Mouse (Mus musculus) embryo, embryonic 9.5 days (tissue): ENCODE data around the gene Gabbr2.
A peak's percentile ranks its signal among the peaks of the same experiment; 100 is the strongest.

Experiments used
- DNase-seq: peaks from one replicate; pipeline ENCODE4 v3.0.0-alpha.2; 2017; ENCODE audit errors: extremely low spot score

Gabbr2 gene

DNA sequence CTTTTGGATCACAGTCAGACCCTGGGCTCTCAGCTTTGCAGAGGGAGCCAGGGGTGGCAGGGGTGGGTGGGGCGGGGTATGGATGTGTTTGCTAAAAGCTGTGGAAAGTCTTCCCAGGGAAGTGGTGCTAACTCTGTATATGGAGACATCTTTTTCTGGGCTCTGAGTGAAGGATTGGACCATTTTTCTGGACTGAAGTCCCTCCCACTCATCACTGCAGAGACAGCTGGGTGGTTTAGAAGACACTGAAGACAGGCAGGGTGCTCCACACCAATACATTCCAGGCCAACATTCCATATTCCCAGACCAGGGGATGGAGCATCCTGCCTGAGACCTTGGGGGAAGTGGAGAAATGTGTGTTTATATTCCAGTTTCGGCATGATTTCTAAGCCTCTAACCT lies 125.6 kb downstream of the Gabbr2 start:
- no peak for DNase-seq

DNA sequence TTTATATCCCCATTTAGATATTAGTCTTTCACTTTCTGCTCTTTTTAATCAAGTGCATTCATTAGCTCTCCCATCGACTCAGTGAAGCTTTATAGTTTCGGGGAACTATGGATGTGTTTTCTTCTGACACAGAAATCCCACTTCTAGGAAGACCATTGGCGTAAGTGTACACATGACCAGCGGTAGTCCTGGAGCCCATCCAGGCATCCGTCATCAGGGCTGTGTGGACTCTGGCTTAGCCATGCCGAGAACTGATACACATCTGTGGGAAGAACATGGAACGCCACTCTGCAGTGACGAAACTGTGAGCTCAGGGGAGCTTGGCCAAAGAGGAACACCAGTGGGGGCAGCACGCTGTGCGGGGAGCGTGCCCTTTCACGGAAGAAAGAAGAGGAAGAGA lies 128.0 kb downstream of the Gabbr2 start:
- DNase-seq = no peak

DNA sequence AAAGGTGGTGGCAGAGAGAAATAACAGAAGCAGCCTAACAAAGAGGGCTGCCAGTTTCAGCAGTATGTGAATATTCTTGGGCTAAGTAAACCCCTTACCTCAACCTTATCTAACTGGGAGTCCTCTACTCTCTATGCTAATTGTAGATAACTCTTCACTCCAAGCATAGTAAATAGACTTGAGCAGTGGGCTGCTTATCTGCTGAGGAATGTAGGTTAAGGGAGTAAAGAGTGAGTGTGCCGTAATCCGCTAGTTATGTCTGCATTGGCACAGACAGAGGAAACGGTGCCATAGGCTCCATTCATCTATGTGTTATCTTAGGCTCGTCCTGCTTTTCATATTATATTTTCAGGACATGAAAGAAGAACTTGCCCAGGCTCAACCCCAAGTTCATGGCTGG lies 129.0 kb downstream of the Gabbr2 start:
- DNase-seq = no peak

DNA sequence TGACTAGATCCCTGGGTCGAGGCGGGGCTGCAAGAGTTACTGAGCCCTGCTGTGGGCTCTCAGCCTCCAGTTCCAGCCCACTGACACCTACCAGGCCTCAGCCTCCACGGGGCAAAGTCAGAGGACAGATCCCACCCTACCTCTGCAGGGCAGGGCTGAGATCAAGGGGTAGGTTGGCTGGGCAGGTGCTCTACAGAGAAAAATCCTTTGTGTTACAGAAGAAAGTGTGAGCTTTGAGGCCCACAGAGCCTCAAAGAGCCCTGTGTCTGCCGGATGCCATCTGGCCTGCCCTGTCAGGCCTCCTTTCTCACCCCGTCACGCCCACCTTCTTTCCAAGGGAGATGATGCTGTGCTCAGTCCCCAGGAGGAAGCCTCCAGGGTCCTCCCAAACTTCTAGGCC lies 131.1 kb downstream of the Gabbr2 start:
- DNase-seq = no peak

DNA sequence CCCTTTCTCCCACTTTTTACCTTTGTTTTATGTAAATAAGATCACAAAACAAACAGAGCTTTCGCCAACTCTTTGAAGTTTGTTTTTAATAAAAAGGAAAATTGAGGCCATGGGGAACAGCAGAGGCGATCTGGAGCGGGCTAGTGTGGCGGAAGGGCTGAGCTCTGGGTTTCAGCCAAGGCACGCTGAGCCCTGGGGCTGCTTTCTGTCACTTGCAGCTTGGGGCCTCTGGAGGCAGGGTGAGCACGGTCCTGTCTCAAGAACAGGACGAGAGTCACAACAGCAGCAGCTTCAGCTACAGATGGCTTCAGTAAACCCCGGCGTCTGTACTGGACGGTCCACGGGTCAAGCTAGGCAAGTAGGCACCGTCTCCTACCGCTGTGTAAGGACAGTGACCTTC lies 132.8 kb downstream of the Gabbr2 start:
- peak; percentile 29 for DNase-seq

GRCm38 (mm10) chr4:46856145-46856544 lies 135.5 kb downstream of the Gabbr2 start:
- DNase-seq = no peak

DNA sequence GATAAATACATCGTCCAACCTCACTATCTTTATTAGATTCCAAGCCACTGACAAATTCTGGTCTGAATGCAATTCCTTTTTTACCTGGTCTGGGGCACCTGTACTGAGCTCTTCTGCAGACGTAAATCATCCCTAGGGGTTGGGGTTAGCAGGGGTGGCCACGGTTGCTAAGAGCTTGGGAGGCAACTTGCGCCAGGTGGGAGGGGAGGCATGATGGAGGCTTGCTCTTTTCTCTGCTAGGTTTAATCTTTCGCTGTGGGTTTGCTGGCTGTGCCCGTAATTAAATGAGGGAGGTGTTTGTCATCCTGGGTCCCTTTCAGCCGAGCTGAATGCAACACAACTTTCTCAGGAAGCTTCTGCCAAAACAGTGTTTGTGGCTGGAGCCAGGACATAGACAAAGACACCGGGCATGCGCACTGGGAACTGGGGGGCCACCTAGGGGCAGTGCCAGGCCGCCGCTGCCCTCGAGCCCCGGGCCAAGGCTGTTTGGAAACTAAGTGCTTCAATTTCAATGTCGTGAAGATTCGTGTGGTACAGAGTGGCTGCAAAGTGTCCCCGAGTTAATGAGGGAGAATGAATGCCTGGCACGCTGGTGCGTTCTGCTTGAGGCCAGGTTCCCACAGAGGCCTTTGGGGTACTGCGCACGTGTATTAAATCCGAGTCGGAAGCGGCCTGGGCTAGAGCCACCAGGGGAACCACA lies 136.8 kb downstream of the Gabbr2 start:
- no peak for DNase-seq

DNA sequence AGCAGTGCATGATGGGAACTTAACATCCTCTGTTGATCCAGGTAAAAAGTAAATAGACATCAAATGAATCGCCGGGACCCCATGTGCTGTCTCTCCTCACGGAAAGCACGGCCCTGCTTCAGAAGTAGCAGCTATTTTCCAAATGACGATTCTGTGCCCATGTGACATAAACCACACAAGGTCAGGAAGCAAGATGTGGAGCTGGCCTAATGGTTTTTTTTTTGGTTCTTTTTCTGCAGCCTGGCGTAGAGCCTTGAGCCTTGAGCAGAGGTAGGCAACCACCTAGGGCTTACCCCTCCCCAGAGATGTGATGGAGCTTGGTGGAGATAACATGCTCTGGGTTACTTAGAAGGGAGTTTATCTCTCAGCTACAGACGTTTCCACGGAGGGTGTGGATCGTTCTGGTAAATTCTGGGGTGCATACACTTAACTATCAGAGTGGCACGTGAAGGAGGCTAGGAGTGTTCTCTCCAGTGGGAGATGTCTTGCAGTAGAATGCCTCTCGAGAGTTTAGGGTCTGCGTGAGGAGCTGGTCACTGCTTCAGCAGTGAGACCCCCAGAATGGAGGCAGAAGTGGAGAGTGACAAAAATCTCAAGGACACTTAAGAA lies 137.7 kb downstream of the Gabbr2 start:
- DNase-seq = no peak

- no peak for DNase-seq
These were observed 143.9 kb downstream of the Gabbr2 start for GRCm38 (mm10) chr4:46847745-46848144.

DNA sequence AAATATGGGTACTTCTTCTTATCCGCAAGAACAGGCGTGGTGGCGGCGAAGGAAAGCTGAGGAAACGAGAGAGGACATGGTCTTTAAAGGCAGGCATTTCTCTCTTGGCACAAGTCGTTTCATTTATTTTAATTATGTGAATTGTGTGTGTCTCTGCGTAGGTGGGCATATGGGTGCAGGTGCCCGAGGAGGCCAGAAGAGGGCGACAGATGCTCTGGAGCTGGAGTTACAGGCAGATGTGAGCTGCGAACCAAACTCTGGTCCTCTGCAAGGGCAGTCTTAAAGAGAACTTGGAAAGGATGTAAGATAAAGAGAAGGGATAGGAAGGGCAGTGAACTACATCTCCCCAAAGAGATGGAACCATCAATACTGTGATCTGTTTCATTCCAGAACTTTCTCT lies 145.3 kb downstream of the Gabbr2 start:
- no peak for DNase-seq

GRCm38 (mm10) chr4:46844982-46845643 lies 146.6 kb downstream of the Gabbr2 start:
- DNase-seq = no peak

GRCm38 (mm10) chr4:46844567-46844966 lies 147.1 kb downstream of the Gabbr2 start:
- DNase-seq = no peak

- DNase-seq = no peak
These were observed 149.1 kb downstream of the Gabbr2 start for GRCm38 (mm10) chr4:46842596-46842995.

GRCm38 (mm10) chr4:46840146-46840545 lies 151.5 kb downstream of the Gabbr2 start:
- DNase-seq = no peak

DNA sequence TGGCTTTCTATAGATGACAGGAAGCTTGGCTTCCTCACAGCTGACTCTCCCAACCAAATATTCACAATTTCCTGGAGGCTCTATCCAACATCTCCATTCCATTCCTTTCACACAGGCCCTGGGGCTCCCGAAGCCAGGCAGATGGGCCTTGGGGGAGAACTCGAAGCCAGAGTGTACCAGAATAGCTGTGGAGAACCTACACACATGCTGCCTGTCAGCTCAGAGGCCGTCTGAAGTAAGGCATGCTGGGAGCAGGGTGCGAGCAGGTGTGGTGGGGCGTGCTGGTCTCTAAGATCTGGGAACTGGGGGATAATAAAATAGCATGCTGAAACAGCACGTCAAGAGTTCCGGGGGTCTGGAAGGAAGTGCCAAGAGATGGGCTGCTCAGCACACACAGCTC lies 154.3 kb downstream of the Gabbr2 start:
- DNase-seq = no peak

DNA sequence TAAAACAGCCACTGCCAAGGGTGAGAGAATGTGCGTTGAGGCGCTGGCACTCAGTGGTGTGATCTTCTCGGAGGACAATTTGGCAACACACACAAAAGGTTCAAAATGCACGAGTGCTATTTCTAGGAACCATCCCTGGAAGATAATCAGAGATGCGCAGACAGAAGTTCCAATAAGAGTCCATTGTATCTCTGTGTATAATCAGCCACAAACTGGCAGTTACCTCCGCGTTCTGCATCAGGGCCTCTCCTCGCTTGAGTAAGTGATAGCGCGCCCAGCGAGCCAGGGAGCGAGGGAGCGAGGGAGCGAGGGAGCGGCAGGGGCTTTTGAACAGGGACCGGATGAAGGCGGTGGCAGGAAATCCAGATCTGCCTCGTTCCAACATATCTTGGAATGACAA lies 155.6 kb downstream of the Gabbr2 start:
- no peak for DNase-seq

- DNase-seq = no peak
These were observed 156.6 kb downstream of the Gabbr2 start for GRCm38 (mm10) chr4:46835064-46835463.

DNA sequence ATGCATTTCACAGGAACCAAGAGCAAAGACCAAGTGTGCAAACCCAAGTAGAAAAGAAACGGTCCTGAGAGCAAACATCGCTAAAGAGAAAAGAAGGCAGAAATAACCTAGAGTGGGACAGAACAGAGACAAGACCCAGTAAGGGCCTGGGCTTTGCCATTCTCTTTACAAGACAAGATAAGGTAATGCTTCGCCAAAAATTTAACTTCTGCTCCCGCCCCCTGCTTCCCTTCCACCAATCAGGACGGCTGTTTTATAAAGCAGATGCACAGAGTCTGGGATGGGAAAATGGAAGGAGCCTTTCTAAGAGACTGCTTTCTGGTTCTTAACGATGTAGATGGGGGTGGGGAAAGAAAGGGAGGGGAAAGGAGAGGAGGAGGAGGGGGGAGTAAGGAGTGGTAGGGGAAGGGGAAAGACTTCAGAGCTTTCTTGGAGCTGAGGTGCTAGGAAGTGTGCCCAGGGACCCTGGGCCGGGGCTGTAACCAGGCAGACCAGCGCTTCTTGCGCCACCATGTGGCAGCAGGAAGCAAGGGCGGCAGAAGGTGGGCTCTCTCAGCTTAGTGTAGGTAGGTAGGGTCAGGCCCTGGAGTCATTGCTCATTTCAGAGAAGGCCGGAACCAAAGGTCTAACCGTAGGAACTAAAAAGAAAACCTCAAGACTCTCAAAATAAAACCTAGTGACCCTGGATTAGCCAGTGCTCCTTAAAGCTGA lies 158.7 kb downstream of the Gabbr2 start:
- peak; percentile 18 for DNase-seq

- no peak for DNase-seq
These were observed 162.0 kb downstream of the Gabbr2 start for GRCm38 (mm10) chr4:46829656-46830055.

GRCm38 (mm10) chr4:46828141-46828571 lies 163.5 kb downstream of the Gabbr2 start:
- DNase-seq = no peak

- no peak for DNase-seq
These were observed 164.2 kb downstream of the Gabbr2 start for GRCm38 (mm10) chr4:46827471-46827870.

DNA sequence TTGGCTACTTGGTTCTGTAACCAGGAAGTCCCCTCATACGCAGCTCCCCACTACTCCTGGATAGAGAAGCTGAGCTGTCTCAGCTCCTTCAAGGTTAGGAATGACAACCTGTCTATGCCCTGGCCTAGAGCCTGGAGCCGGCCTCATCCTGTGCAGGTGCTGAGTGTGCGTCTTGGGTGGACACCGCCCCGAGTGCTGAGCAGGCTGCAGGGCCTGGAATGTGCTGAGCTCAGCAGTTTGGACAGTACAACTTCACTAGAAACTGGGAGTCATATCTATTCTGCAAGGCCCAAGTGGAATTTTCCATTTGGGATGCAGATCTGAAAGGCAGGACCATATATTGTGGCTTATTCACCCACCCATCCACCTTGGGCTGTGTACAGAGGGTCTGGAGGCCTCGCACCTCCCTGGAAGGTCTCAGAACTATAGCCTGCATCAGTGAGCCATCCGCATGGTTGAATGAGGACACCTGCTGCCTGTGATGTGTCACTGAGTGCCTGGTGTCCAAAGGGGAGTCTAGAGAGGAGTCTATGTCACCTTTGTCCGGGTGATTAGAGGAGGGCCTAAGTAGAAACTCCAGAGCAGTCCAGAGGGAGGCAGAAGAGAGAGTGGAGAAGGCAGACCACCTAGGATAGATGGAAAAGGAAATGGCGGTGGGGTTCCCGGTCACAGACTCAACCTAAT lies 165.7 kb downstream of the Gabbr2 start:
- DNase-seq = no peak
